Mouse (Mus musculus) E14TG2a.4 (cell line): ENCODE measurements around the gene Borcs8.

ENCODE experiments used
- H3K27me3 ChIP-seq: 2 replicates; pipeline ENCODE4 v1.6.1; 2014; ENCODE audit warnings: low read length, control low read depth; ENCODE audit not compliant: insufficient read depth
- H3K36me3 ChIP-seq: 2 replicates; pipeline ENCODE4 v1.6.1; 2014; ENCODE audit warnings: low read length, control low read depth; ENCODE audit not compliant: insufficient read depth
- H3K4me1 ChIP-seq: replicated peaks from 2 replicates; pipeline ENCODE4 v1.6.1; 2014; ENCODE audit warnings: low read depth, low read length, control low read depth
- H3K4me3 ChIP-seq: replicated peaks from 2 replicates; pipeline ENCODE4 v1.5.1; 2014; ENCODE audit warnings: mild to moderate bottlenecking, low read length
- H3K9me3 ChIP-seq: 2 replicates; pipeline ENCODE4 v1.6.1; 2014; ENCODE audit warnings: low read length, control low read depth
- CTCF ChIP-seq: conservative IDR thresholded peaks from 2 replicates; pipeline ENCODE4 v1.5.1; 2014; ENCODE audit warnings: low read length
- NANOG ChIP-seq: IDR thresholded peaks from 2 replicates; pipeline ENCODE4 v1.6.1; 2014; ENCODE audit warnings: borderline replicate concordance, low read length, mixed read lengths
- POU5F1 ChIP-seq: IDR thresholded peaks from 2 replicates; pipeline ENCODE4 v1.6.1; 2014; ENCODE audit warnings: low read length, borderline replicate concordance

Borcs8 gene

GRCm38 (mm10) chr8:70128435-70128834 is 10.9 kb upstream of the Borcs8 start:
- Histone ChIP-seq H3K36me3 (peaks cover 13% of the 10 kb centered on the region), H3K27me3 (peaks cover 5% of the 10 kb centered on the region; the same call in 1 of the 2 replicates), H3K9me3 (no peaks in the 10 kb centered on the region), H3K4me3 (no peak overlapping the region), H3K4me1 (peaks cover 46% of the 10 kb centered on the region)
- TF ChIP-seq POU5F1 (no peak), NANOG (no peak), CTCF (no peak)

GRCm38 (mm10) chr8:70129309-70129952 is 9.9 kb upstream of the Borcs8 start:
- TF ChIP-seq CTCF (no peak), NANOG (no peak), POU5F1 (no peak)
- Histone ChIP-seq H3K36me3 (peaks cover 23% of the 10 kb centered on the region), H3K4me1 (peaks cover 55% of the 10 kb centered on the region), H3K4me3 (peak overlapping the region; percentile 97), H3K9me3 (no peaks in the 10 kb centered on the region), H3K27me3 (peaks cover 5% of the 10 kb centered on the region; the same call in 1 of the 2 replicates)

DNA sequence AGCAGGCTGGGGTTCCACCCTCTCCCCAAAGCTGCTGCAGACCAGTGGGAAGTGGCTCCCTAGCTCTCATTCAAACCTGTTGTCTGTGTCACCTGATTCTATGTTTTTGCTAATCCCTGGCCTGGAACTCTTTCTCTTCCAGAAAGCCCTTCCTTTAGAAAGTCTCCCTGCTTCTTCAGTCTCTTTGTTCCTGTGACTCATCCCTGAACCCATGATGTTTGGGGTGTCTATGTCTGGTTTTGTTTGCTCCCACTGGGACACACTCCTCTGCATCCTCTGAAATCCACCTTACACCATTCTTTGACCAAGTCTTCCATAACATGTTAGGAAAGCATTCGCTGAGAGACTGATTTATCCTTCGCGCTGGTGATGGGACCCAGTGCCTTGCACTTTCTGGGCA is 9.2 kb upstream of the Borcs8 start:
- Histone ChIP-seq H3K36me3 (peaks cover 29% of the 10 kb centered on the region), H3K4me3 (peak overlapping the region; percentile 97), H3K4me1 (peaks cover 61% of the 10 kb centered on the region), H3K9me3 (no peaks in the 10 kb centered on the region), H3K27me3 (peaks cover 2% of the 10 kb centered on the region; the same call in 1 of the 2 replicates)
- TF ChIP-seq POU5F1: no peak
- TF ChIP-seq NANOG: no peak
- no peak for TF ChIP-seq CTCF

DNA sequence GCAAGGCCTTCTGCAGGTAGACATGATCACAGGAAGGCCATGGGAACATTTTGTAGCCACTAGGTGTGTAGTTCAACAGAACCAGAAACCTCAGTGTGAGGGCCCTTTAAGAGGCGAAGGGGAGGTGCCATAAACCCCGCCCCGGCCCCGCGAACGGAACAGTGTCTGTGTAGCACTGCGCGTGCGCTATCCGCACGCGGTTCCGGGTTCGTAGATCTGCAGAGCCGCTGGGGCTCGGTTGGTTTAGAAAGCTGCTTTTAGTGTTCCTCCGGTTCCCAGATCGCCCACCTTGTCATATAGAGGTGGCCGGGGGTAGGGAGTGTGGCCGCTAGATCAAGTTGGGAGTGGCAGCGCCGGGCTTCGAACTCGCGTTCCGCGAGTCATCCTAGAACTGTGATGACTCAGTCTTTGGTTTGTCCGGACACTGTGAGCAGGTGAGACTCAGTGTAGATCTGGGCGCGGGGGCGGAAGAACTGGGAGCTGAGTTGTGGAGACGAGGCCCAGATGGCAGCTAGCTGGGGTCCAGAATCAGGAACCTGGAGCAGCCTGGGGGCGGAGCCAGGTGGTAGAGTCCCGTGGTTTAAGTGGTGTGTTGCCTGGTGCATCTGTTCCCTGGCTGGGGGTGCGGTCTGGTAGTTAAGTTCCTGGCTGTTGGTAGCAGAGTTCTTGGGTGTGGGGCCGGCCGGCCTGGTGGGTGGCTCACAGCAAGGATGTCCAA is 8.0 kb upstream of the Borcs8 start, which contains the start of gene Nr2c2ap:
Gene Nr2c2ap, plus strand, starts transcription at position 168 of the 718 bp plus-strand sequence.
- H3K4me3 ChIP-seq: peak within 1 kb of the TSS; percentile 97
- no peaks in the 10 kb centered on the region for H3K9me3 ChIP-seq
- H3K27me3 ChIP-seq: no peaks in the 10 kb centered on the region
- H3K36me3 ChIP-seq: peaks cover 42% of the 10 kb centered on the region
- TF ChIP-seq NANOG (no peak), POU5F1 (no peak), CTCF (no peak)
- H3K4me1 ChIP-seq: peaks cover 71% of the 10 kb centered on the region

DNA sequence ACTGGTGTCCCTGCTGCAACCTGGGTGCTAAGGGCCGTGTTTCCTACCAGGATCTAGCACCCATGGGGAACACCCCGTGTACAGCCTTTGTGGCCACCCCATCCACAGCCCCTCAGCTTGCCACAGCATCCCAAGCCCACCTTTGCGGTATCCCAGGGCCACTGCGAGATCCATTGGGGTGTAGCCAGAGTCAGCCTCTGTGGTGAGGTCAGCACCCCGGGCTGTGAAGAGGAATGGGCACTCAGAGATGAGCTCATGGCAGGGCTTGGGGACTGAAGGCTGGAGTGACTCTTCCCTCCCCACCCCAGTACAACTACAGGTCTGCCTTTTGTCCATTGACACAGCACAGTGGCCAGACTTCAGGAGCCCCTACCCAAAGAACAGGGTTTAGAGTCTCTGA is 5.2 kb upstream of the Borcs8 start:
- H3K4me1 ChIP-seq: peaks cover 76% of the 10 kb centered on the region
- no peaks in the 10 kb centered on the region for H3K27me3 ChIP-seq
- TF ChIP-seq CTCF (no peak), NANOG (no peak), POU5F1 (no peak)

DNA sequence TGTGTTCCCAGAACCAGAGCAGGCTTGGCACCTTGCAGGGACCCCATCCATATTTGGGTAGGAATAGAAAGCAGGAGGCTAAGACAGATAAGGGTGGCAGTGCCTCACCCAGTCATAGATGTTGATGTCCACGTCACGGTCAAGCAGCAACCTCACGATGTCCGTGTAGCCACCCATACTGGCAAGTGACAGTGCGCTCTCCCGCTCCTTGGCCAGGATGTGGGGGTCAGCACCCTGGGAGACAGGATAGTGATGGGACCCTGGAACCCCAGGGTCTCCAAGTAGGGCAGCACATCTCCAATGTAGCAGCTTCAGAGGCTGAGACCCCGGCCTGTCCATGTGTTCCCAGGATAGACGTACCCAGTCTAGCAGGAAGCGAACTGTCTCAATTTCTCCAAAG is 4.4 kb upstream of the Borcs8 start:
- TF ChIP-seq CTCF (no peak), POU5F1 (no peak), NANOG (no peak)
- no peaks in the 10 kb centered on the region for H3K9me3 ChIP-seq
- H3K36me3 ChIP-seq: peaks cover 50% of the 10 kb centered on the region
- peaks cover 68% of the 10 kb centered on the region for H3K4me1 ChIP-seq
- no peak overlapping the region for H3K4me3 ChIP-seq
- no peaks in the 10 kb centered on the region for H3K27me3 ChIP-seq

More for the DNA sequence above, 5.2 kb upstream of the Borcs8 start:
- H3K9me3 ChIP-seq: no peaks in the 10 kb centered on the region
- H3K36me3 ChIP-seq: peaks cover 50% of the 10 kb centered on the region
- no peak overlapping the region for H3K4me3 ChIP-seq

- Histone ChIP-seq H3K4me1 (peaks cover 68% of the 10 kb centered on the region), H3K36me3 (peaks cover 50% of the 10 kb centered on the region), H3K4me3 (no peak overlapping the region), H3K27me3 (no peaks in the 10 kb centered on the region), H3K9me3 (no peaks in the 10 kb centered on the region)
- TF ChIP-seq POU5F1: no peak
- TF ChIP-seq CTCF: no peak
- no peak for TF ChIP-seq NANOG
Measured at GRCm38 (mm10) chr8:70136591-70136990, 2.7 kb upstream of the Borcs8 start.

DNA sequence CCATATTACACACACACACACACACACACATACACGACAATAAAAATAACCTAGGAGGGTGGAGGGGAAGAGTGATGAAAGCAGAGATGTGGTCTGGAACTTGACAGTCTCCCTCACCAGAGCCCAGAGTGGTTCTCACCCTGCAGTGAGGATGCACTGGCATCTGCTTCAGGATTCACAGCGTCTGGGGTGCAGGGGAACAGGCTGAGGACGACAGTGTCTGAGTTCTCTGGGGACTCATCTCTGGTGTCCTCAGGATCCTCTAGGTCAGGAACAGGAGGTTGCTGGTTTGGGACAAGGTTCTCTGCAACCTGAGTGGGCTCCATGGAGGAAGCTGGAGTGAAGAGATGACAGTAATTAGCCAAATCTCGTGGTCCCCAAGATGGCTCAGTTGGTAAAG is 1.4 kb upstream of the Borcs8 start:
- H3K9me3 ChIP-seq: no peaks in the 10 kb centered on the region
- TF ChIP-seq POU5F1 (no peak), NANOG (no peak), CTCF (no peak)

DNA sequence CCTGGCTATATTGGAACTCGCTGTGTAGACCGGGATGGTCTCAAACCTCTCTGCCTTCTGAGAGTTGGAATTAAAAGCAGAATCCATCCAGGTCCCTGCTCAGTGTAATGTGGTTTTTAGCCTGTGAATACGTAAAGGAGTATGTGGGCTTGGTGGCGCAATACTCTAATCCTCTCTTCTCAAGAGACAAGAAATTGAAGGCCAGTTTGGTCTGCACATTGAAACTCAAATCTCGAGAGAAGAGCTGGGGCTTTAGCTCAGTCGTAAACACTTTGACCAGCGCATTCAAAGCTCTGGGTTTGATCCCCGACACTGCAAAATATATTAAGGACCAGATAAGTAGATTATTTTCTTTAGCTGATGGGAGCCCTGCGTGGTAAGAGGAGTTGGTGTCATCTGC is 682 bp downstream of the Borcs8 start:
- H3K27me3 ChIP-seq: no peaks in the 10 kb centered on the region
- TF ChIP-seq NANOG: no peak
- TF ChIP-seq CTCF: no peak
- no peak for TF ChIP-seq POU5F1
- peaks cover 51% of the 10 kb centered on the region for H3K36me3 ChIP-seq
- H3K4me3 ChIP-seq: peak overlapping the region; percentile 95
- peaks cover 42% of the 10 kb centered on the region for H3K4me1 ChIP-seq
- no peaks in the 10 kb centered on the region for H3K9me3 ChIP-seq

More for the DNA sequence above, 1.4 kb upstream of the Borcs8 start:
- Histone ChIP-seq H3K4me1 (peaks cover 60% of the 10 kb centered on the region), H3K36me3 (peaks cover 55% of the 10 kb centered on the region), H3K27me3 (no peaks in the 10 kb centered on the region), H3K4me3 (peak overlapping the region; percentile 95)
